Mouse (Mus musculus) hindbrain, embryonic 13.5 days (tissue): Measurements from ENCODE around the gene Mapk13. TPM values are rescaled to one million over a fixed set of nuclear protein-coding genes. Genes with fewer than 3 reads are reported as not detected.

Experiments
- ATAC-seq: fragments of 200-750 bp; cut with Nextera tagmentation; 2 replicates; pipeline ENCODE4 v1.8.0; 2017; ENCODE audit warnings: moderate TSS enrichment; ENCODE audit not compliant: low FRiP score
- H3K27ac ChIP-seq: fragments of 300-500 bp; sonication (generic); 2 replicates; pipeline ENCODE4 v1.5.1; 2015; ENCODE audit warnings: inconsistent platforms, mild to moderate bottlenecking, moderate library complexity
- H3K27me3 ChIP-seq: fragments of 300-500 bp; sonication (generic); 2 replicates; pipeline ENCODE4 v1.6.1; 2015; ENCODE audit warnings: mild to moderate bottlenecking, inconsistent platforms
- H3K36me3 ChIP-seq: fragments of 300-500 bp; sonication (generic); 2 replicates; pipeline ENCODE4 v1.6.1; 2015; ENCODE audit warnings: mild to moderate bottlenecking, inconsistent platforms
- H3K4me1 ChIP-seq: fragments of 300-500 bp; sonication (generic); replicated peaks from 2 replicates; pipeline ENCODE4 v1.6.1; 2015; ENCODE audit warnings: inconsistent platforms
- H3K4me2 ChIP-seq: fragments of 300-500 bp; sonication (generic); 2 replicates; pipeline ENCODE4 v1.6.1; 2015; ENCODE audit warnings: inconsistent platforms, mild to moderate bottlenecking, moderate library complexity
- H3K4me3 ChIP-seq: fragments of 300-500 bp; sonication (generic); 2 replicates; pipeline ENCODE4 v1.5.1; 2015; ENCODE audit warnings: mild to moderate bottlenecking, inconsistent platforms
- H3K9ac ChIP-seq: fragments of 300-500 bp; sonication (generic); 2 replicates; pipeline ENCODE4 v1.6.1; 2015; ENCODE audit warnings: mild to moderate bottlenecking, inconsistent platforms
- H3K9me3 ChIP-seq: fragments of 300-500 bp; sonication (generic); 2 replicates; pipeline ENCODE4 v1.6.1; 2016; ENCODE audit warnings: inconsistent platforms
- WGBS: fragments of 180-500 bp; shearing (Covaris S2); methylation state at CpG from one replicate; pipeline ENCODE4 v1.1.7; 2015; 5-methylcytosine and 5-hydroxymethylcytosine counted together
- polyA plus RNA-seq: library from polyadenylated mRNA; unstranded; fragments of >200 nt; fragmentation: Nextera tagmentation; extraction: Ambion mirVana; gene quantifications from 2 replicates; pipeline ENCODE4 v1.2.1, GENCODE M21; 2015

The Mapk13 gene
- polyA plus RNA-seq, 1 experiment from 2014 or later = 1.2 TPM

DNA sequence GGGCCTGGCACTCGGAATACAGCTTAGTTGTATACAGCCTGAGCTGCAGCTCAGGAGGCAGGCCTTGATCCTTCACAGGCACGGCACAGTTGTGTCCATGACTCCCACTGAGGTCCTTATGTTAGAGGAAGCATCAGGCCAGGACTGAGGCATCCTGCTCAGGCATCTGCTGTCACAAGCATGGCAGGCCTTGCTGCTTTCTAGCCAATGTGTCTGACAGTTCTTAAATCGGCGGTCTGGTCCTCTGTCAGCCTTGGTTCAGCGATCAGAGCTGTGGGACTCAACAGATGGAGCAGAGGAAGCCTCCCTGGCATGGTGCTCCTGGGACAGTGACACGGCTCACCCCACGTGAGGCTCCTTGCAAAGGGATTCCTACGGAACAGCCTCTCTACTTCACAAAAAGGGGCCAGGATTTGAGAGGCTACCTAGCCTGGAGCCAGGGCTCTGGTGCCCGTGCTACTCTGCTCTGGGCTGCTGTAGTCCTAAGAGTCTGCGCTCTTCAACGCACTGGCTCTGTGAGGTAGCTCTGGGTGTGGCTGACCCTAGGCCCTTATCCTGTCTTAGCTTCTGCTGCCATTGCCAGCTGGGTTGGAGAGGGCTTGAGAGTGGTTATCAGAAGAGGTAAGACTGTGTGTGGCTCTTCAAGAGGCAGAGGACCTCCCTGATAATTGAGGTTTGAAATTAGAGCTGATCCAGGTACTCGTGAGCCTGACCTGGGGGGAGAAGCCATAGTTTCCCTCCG lies 54.1 kb downstream of the Mapk13 start:
- ATAC-seq = no peak
- no peak overlapping the region for H3K4me2 ChIP-seq
- H3K4me1 ChIP-seq = no peaks in the 10 kb centered on the region
- 0 out of 2 replicates have a peak overlapping the region, but pooled peaks have one; percentile 23 for H3K27ac ChIP-seq
- no peaks in the 10 kb centered on the region for H3K27me3 ChIP-seq
- H3K36me3 ChIP-seq = peaks cover 96% of the 10 kb centered on the region
- WGBS = 93% methylated on average over 13 of the region's 13 CpGs
- no peak overlapping the region for H3K4me3 ChIP-seq
- H3K9me3 ChIP-seq = no peaks in the 10 kb centered on the region
- no peak overlapping the region for H3K9ac ChIP-seq

DNA sequence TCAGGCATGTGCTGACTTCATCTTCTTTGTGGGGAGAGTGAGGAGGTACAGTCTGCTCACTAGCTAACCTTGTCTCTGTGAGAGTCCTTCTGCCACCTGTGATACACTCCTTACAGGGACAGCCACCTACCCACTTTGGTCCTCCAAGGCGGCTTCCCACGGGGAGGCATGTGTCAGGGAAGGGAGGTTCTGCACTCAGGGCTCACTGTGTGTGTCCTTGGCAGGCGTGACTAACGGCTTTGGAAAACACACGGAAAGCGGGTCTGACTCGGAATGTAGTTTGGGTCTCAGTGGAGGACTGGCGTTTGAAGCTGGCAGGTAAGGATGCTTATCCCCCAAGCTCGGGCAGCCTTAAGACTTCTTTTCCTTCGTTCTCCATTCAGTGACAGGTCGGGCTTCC lies 54.7 kb downstream of the Mapk13 start:
- Histone ChIP-seq H3K27me3 (no peaks in the 10 kb centered on the region), H3K9me3 (no peaks in the 10 kb centered on the region), H3K9ac (no peak overlapping the region), H3K27ac (no peak overlapping the region), H3K4me2 (no peak overlapping the region), H3K4me3 (no peak overlapping the region), H3K36me3 (peaks cover 96% of the 10 kb centered on the region), H3K4me1 (no peaks in the 10 kb centered on the region)
- 81% methylated on average over 11 of the region's 11 CpGs for WGBS
- no peak for ATAC-seq

DNA sequence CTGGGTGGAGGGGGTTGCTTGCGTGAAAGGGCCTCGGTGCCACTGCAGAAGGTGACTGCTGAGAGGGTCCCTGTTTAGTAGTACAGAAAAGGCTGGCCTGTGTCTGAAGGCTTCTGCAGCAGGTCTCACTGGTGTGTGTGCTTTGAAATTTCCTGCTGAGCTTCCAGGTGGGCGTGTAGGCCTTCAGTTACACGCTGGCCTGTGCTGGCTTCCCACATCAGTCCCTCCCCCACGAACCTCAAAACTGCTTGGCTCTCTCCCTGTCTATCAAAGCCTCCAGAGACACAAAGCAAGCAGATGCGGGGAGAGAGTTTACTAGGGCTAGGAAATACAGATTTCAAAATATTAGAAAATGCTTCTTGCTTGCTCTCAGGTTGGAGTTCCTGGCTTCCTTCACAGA lies 55.8 kb downstream of the Mapk13 start:
- H3K9me3 ChIP-seq = no peaks in the 10 kb centered on the region
- H3K9ac ChIP-seq = no peak overlapping the region
- H3K4me3 ChIP-seq = no peak overlapping the region
- no peak for ATAC-seq
- 85% methylated on average over 6 of the region's 6 CpGs for WGBS
- no peak overlapping the region for H3K4me2 ChIP-seq
- no peak overlapping the region for H3K27ac ChIP-seq
- no peaks in the 10 kb centered on the region for H3K4me1 ChIP-seq
- H3K36me3 ChIP-seq = peaks cover 98% of the 10 kb centered on the region
- H3K27me3 ChIP-seq = no peaks in the 10 kb centered on the region

DNA sequence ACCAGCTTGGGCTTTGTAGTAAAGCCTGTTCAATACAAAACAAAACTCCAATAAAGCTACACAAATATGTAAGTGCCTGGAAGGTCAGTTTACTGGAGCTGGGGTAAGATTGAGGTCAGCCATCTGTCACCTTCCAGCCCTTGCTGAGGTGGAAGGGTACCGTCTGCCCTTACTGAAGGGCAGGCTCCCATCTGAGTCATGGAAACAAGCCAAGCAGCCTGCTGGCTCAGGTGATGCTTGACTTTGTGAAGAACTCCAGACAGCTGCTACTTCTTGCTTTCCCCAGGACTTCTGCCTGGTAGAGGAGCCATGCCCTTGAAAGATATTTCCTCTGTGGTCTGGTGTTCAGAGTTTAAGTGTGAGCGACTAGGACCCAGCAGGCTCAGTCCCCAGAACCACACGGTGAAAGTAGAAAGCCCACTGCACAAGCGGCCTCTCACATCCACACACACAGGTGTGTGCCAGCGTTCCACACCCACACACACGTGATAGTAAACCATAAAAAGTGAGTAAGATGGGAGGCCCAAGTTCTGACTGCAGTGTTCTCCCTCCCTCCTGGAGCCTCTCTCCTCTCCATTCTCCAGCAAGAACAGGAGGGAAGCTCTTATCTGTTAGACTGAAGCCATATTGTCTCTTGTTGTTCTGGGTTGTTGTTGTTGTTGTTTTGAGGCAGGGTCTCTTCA lies 56.4 kb downstream of the Mapk13 start:
- 92% methylated on average over 6 of the region's 6 CpGs for WGBS
- H3K27me3 ChIP-seq = no peaks in the 10 kb centered on the region
- H3K4me2 ChIP-seq = no peak overlapping the region
- H3K4me3 ChIP-seq = no peak overlapping the region
- H3K27ac ChIP-seq = no peak overlapping the region
- no peak for ATAC-seq
- peaks cover 98% of the 10 kb centered on the region for H3K36me3 ChIP-seq
- H3K9ac ChIP-seq = no peak overlapping the region
- H3K9me3 ChIP-seq = no peaks in the 10 kb centered on the region
- H3K4me1 ChIP-seq = no peaks in the 10 kb centered on the region

DNA sequence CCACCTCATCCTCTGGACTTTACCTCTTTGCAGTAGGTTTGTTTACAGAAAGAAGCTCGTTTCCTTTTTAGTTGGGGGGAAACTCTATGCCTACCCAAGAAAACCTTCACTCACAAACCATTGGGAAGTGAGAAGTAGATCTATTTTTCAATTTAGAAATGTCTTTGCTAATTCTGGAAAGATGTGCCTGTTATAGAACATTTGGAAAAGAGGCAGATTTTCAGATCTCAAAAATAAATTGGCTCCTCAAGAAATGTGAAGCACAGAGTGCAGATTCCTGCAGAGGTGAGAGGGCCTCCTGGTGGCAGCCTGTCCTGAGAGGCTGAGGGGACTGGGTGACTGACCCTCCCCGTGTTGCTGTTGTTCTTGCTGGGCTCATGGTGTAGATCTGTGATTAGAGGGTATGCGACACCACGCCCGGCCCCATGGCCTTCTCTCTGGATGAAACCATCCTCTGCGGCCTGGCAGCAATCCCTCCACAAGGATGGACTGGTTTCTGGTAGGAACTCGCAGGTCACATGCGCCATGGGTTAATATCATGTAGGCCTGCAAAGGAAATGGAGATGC lies 58.7 kb downstream of the Mapk13 start:
- no peaks in the 10 kb centered on the region for H3K27me3 ChIP-seq
- H3K27ac ChIP-seq = no peak overlapping the region
- peaks cover 98% of the 10 kb centered on the region for H3K36me3 ChIP-seq
- ATAC-seq = no peak
- no peak overlapping the region for H3K9ac ChIP-seq
- no peak overlapping the region for H3K4me3 ChIP-seq
- WGBS = 97% methylated on average over 8 of the region's 8 CpGs
- H3K9me3 ChIP-seq = no peaks in the 10 kb centered on the region
- H3K4me2 ChIP-seq = no peak overlapping the region
- no peaks in the 10 kb centered on the region for H3K4me1 ChIP-seq

DNA sequence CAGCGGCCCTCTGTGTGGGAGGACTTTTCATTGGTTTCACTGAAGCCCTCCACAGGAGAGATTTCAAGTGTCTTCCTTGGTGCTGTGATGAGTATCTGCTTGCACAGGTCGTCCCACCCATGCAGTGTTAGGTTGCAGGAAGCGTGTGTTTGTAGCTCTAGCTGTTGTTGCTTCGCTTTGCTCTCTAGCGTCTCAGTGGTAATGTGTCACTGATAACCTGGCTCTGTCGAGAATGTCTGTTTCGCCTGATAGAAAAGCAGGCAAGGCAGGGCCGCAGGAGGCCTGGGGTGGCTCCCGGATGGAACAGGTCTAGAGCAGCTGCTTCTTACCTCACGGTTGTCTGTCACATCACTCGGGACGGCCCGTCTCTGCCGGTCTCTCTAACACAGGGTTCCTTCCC lies 60.0 kb downstream of the Mapk13 start:
- ATAC-seq = no peak
- no peak overlapping the region for H3K27ac ChIP-seq
- peaks cover 96% of the 10 kb centered on the region for H3K36me3 ChIP-seq
- H3K27me3 ChIP-seq = no peaks in the 10 kb centered on the region
- H3K4me1 ChIP-seq = no peaks in the 10 kb centered on the region
- H3K4me2 ChIP-seq = no peak overlapping the region
- H3K4me3 ChIP-seq = no peak overlapping the region
- 92% methylated on average over 14 of the region's 14 CpGs for WGBS
- H3K9me3 ChIP-seq = no peaks in the 10 kb centered on the region
- no peak overlapping the region for H3K9ac ChIP-seq

Other genes with a start within 250 kb of the Mapk13 start
- not detected in 2 replicates for gene Armc12, start 238.5 kb upstream of the Mapk13 start, polyA plus RNA-seq
- not detected in 2 replicates for gene Clpsl2, start 219.9 kb upstream of the Mapk13 start, polyA plus RNA-seq
- 0.58 TPM in 1 of 2 replicates, not detected in the other for gene Clps, start 208.5 kb upstream of the Mapk13 start, polyA plus RNA-seq
- gene Lhfpl5, start 193.7 kb upstream of the Mapk13 start, polyA plus RNA-seq = 6.4 and 7.2 TPM in 2 replicates
- 105 and 107 TPM in 2 replicates for gene Srpk1, start 146.6 kb upstream of the Mapk13 start, polyA plus RNA-seq
- 1.00 and 1.1 TPM in 2 replicates for gene Slc26a8, start 79.1 kb upstream of the Mapk13 start, polyA plus RNA-seq
- 25.3 and 26.9 TPM in 2 replicates for gene Mapk14, start 78.0 kb upstream of the Mapk13 start, polyA plus RNA-seq
- 2.2 and 3.3 TPM in 2 replicates for gene AC170998.1, start 43.2 kb upstream of the Mapk13 start, polyA plus RNA-seq
- 7.6 and 9.7 TPM in 2 replicates for gene Brpf3, start 31.8 kb downstream of the Mapk13 start, polyA plus RNA-seq
- gene Pnpla1, start 89.1 kb downstream of the Mapk13 start, polyA plus RNA-seq = 0.08 TPM in 1 of 2 replicates, not detected in the other
- gene 4930539E08Rik, start 146.0 kb downstream of the Mapk13 start, polyA plus RNA-seq = 0.31 and 0.57 TPM in 2 replicates
- gene Pxt1, start 174.5 kb downstream of the Mapk13 start, polyA plus RNA-seq = 0.19 TPM in 1 of 2 replicates, not detected in the other
- 96.0 and 96.7 TPM in 2 replicates for gene Kctd20, start 182.7 kb downstream of the Mapk13 start, polyA plus RNA-seq
- gene Stk38, start 238.7 kb downstream of the Mapk13 start, polyA plus RNA-seq = 111 and 122 TPM in 2 replicates